Mouse (Mus musculus) WW6 (cell line): ENCODE measurements around the gene Psma6.

Source experiments
- DNase-seq: peaks from one replicate; pipeline ENCODE4 v3.0.0-alpha.2; 2013; ENCODE audit warnings: low read depth, low spot score

Gene Psma6

GRCm38 (mm10) chr12:55463992-55464845 lies 80.2 kb downstream of the Psma6 start:
- no peak for DNase-seq

GRCm38 (mm10) chr12:55464846-55465361 lies 80.9 kb downstream of the Psma6 start:
- DNase-seq: no peak

GRCm38 (mm10) chr12:55465401-55465983 lies 81.5 kb downstream of the Psma6 start:
- DNase-seq: no peak

GRCm38 (mm10) chr12:55466088-55466701 lies 82.2 kb downstream of the Psma6 start:
- no peak for DNase-seq

- no peak for DNase-seq
Measured at GRCm38 (mm10) chr12:55466816-55467215, 82.8 kb downstream of the Psma6 start.

- DNase-seq: no peak
Measured at GRCm38 (mm10) chr12:55467331-55468180, 83.5 kb downstream of the Psma6 start.
